Mouse (Mus musculus) CD4-positive, CD25-positive, alpha-beta regulatory T cell, adult 9 weeks (primary cell): ENCODE data around the gene AY358078. TPM values are rescaled to one million over a fixed set of nuclear protein-coding genes. Genes with fewer than 3 reads are reported as not detected.

ENCODE experiments used
- polyA plus RNA-seq: library from polyadenylated mRNA; unstranded; fragments of 100-300 nt; shearing (Covaris generic); gene quantifications from one replicate; pipeline ENCODE4 v1.2.1, GENCODE M21; 2017

The AY358078 gene
- polyA plus RNA-seq, result not detected

DNA sequence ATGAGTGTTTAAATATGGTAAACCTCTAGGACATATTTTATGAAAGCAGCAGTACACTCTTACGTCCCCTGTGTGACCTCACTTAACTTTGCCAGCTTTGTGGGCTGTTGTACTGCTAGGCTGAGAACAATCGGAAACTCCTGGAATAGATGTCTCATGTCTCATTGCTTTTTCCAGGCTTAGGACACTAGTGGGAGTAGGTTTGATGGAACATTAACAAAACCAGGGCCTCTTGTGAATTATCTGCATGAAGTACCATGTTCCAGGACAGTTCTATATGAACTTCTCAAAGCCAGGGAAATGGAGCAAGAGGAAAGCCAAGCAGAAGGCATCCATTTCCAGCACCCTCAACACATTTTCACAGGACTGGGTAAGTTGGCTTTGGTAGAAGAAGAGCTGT lies at the start of gene AY358078:
Gene AY358078 (plus strand): TSS at position 301 of the 400 bp plus-strand sequence.

DNA sequence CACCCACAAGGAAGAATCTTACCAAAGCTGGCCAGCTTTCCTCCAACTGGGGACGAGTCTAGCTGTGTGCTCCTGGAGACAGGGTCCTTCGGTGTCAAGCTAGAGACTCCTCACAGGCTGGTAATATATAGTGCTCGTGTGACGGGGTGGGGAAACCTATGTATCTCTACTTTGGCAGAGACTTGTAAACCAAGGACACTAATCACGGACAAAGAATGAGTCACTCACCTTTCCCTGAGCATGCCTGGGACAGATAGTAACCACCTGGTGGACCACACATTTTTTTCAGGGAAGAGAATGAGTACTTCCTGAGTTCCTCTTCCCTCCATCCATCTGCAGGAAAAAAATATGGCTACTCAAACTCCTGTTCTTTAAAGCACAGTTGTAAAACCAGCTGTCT lies 26.4 kb upstream of the AY358078 start, which contains the start of gene Ang4:
Gene Ang4 (minus strand): TSS at position 101 of the 400 bp plus-strand sequence.

DNA sequence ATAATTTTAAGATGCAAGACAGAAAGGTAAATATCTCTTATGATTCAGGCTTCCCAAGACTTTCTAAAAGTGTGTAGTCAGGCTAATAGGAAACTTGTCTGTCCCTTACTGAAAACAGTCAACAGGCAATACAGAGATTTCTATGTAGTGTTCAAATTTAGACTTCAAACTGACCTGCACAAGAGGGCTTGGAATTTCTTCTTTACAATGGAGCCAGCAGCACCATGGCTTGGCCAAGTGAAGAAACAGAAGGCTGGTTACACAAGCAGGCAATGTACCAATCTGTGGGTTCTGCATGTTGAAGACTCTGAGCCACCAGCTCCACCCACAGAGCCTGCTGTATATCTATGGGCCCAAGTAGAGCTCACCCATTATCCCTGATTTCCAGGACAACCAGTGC lies 53.6 kb downstream of the AY358078 start, which contains the start of gene Ear6:
Gene Ear6 (plus strand): TSS at position 301 of the 400 bp plus-strand sequence.

Other genes starting within 250 kb of the AY358078 start
- not detected for gene Gm5622, start 247.3 kb upstream of the AY358078 start, polyA plus RNA-seq
- not detected for gene Gm17175, start 226.0 kb upstream of the AY358078 start, polyA plus RNA-seq
- not detected for gene Gm17174, start 207.9 kb upstream of the AY358078 start, polyA plus RNA-seq
- gene Gm17078, start 188.7 kb upstream of the AY358078 start, polyA plus RNA-seq, result not detected
- not detected for gene Gm4181, start 164.4 kb upstream of the AY358078 start, polyA plus RNA-seq
- gene Gm17079, start 104.6 kb upstream of the AY358078 start, polyA plus RNA-seq, result not detected
- gene Gm5800, start 82.9 kb upstream of the AY358078 start, polyA plus RNA-seq, result not detected
- gene Ang4, start 26.5 kb upstream of the AY358078 start, polyA plus RNA-seq, result not detected
- not detected for gene Ear6, start 53.7 kb downstream of the AY358078 start, polyA plus RNA-seq
- gene Mettl17, start 84.8 kb downstream of the AY358078 start, polyA plus RNA-seq, result 124 TPM
- 0.50 TPM for gene Slc39a2, start 92.8 kb downstream of the AY358078 start, polyA plus RNA-seq
- gene Ndrg2, start 114.1 kb downstream of the AY358078 start, polyA plus RNA-seq, result 50.3 TPM
- gene Tppp2, start 118.4 kb downstream of the AY358078 start, polyA plus RNA-seq, result not detected
- not detected for gene Rnase13, start 122.7 kb downstream of the AY358078 start, polyA plus RNA-seq
- gene Arhgef40, start 184.7 kb downstream of the AY358078 start, polyA plus RNA-seq, result 1.3 TPM
- not detected for gene Tmem253, start 215.6 kb downstream of the AY358078 start, polyA plus RNA-seq
- gene Zfp219, start 220.7 kb downstream of the AY358078 start, polyA plus RNA-seq, result 4.4 TPM
- gene Olfr221, start 242.4 kb downstream of the AY358078 start, polyA plus RNA-seq, result not detected